Mouse (Mus musculus) heart, adult 2 months (tissue): ENCODE measurements at regions not wholly inside any gene's neighbourhood (a gene's known extent, or its start where the extent isn't known, plus 50 kb on each side); places are given as distances from the start of the nearest gene placed in this dataset.

Experiments used
- CTCF ChIP-seq: fragments of 200-600 bp; IDR thresholded peaks from 2 replicates; pipeline ENCODE4 v1.8.1; 2022; ENCODE audit warnings: antibody characterized with exemption, mild to moderate bottlenecking, moderate library complexity
- EP300 ChIP-seq: fragments of 200-500 bp; IDR thresholded peaks from 2 replicates; pipeline ENCODE4 v1.6.1; 2011; ENCODE audit warnings: low read depth, low read length, control low read depth; ENCODE audit not compliant: insufficient read depth
- POLR2A ChIP-seq: fragments of 200-500 bp; IDR thresholded peaks from 2 replicates; pipeline ENCODE4 v1.6.1; 2011; ENCODE audit warnings: mild to moderate bottlenecking, low read depth, low read length, control low read depth; ENCODE audit not compliant: insufficient read depth

- TF ChIP-seq POLR2A = no peak
- TF ChIP-seq CTCF = no peak
- no peak for TF ChIP-seq EP300
These were observed 84.1 kb downstream of the Polr2m start for GRCm38 (mm10) chr9:71401667-71402066.
